Mouse (Mus musculus) intestine, embryonic 14.5 days (tissue): ENCODE results near the gene Ckm. TPM values are rescaled to one million over a fixed set of nuclear protein-coding genes. Genes with fewer than 3 reads are reported as not detected.

Experiments used
- ATAC-seq: fragments of 200-750 bp; cut with Nextera tagmentation; replicated peaks from 2 replicates; pipeline ENCODE4 v1.8.0; 2017; ENCODE audit warnings: low read depth, moderate number of reproducible peaks, moderate TSS enrichment, moderate library complexity; ENCODE audit not compliant: low FRiP score, low TSS enrichment
- DNase-seq: peaks from one replicate; pipeline ENCODE4 v3.0.0-alpha.2; 2018; ENCODE audit warnings: low spot score
- H3K27ac ChIP-seq: fragments of 300-500 bp; sonication (generic); 2 replicates; pipeline ENCODE4 v1.5.1; 2014; ENCODE audit warnings: low read depth, mild to moderate bottlenecking, control low read depth
- H3K27me3 ChIP-seq: fragments of 300-500 bp; sonication (generic); replicated peaks from 2 replicates; pipeline ENCODE4 v1.6.1; 2014; ENCODE audit warnings: low read length, control low read depth; ENCODE audit not compliant: control insufficient read depth, insufficient read depth
- H3K36me3 ChIP-seq: fragments of 300-500 bp; sonication (generic); 2 replicates; pipeline ENCODE4 v1.6.1; 2014; ENCODE audit warnings: low read length, control low read depth; ENCODE audit not compliant: control insufficient read depth, insufficient read depth
- H3K4me1 ChIP-seq: fragments of 300-500 bp; sonication (generic); replicated peaks from 2 replicates; pipeline ENCODE4 v1.6.1; 2014; ENCODE audit warnings: low read length, control low read depth, mixed read lengths; ENCODE audit not compliant: control insufficient read depth, insufficient read depth
- H3K4me2 ChIP-seq: fragments of 300-500 bp; sonication (generic); 2 replicates; pipeline ENCODE4 v1.6.1; 2014; ENCODE audit warnings: low read length
- H3K4me3 ChIP-seq: fragments of 300-500 bp; sonication (generic); 2 replicates; pipeline ENCODE4 v1.5.1; 2014; ENCODE audit warnings: low read depth, low read length, control low read depth, mixed read lengths
- H3K9ac ChIP-seq: fragments of 300-500 bp; sonication (generic); 2 replicates; pipeline ENCODE4 v1.6.1; 2014; ENCODE audit warnings: mild to moderate bottlenecking, low read length
- H3K9me3 ChIP-seq: fragments of 300-500 bp; sonication (generic); 2 replicates; pipeline ENCODE4 v1.6.1; 2016; ENCODE audit warnings: low read length, control low read depth; ENCODE audit not compliant: control insufficient read depth
- WGBS: fragments of 180-500 bp; shearing (Covaris S2); extraction: QIAGEN DNeasy Blood & Tissue Kit; methylation state at CpG from one replicate; pipeline ENCODE4 v1.1.7; 2014; 5-methylcytosine and 5-hydroxymethylcytosine counted together
- polyA plus RNA-seq: library from polyadenylated mRNA; unstranded; fragments of >200 nt; fragmentation: Nextera tagmentation; extraction: Ambion mirVana; gene quantifications from 2 replicates; pipeline ENCODE4 v1.2.1, GENCODE M21; 2014

Gene Ckm
- polyA plus RNA-seq, 1 experiment from 2014 or later, result 1.1 TPM

DNA sequence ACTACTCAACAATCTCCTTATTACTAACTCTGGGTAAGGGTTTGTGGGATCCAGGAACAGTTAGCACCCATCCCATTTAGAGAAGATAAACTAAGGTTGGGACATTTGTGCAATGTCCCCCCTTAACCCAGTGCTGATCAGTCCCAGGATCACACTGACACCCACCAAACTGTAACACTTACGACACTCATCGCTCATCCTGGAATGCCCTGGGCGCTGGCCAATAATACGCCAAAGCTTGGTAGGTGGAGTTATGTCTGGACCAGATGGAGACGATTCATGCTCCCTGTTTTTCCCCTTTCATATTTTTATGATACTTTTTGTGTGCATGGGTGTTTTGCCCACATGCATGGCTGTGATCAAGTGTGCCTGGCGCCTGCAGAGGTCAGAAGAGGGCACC is 25.8 kb downstream of the Ckm start:
- H3K4me1 ChIP-seq, result no peaks in the 10 kb centered on the region
- peaks cover 100% of the 10 kb centered on the region for H3K36me3 ChIP-seq
- no peaks in the 10 kb centered on the region for H3K9me3 ChIP-seq
- H3K27ac ChIP-seq, result no peak overlapping the region
- ATAC-seq (no peak), DNase-seq (no peak)
- WGBS, result 87% methylated on average over 6 of the region's 6 CpGs
- H3K9ac ChIP-seq, result no peak overlapping the region
- H3K4me2 ChIP-seq, result no peak overlapping the region
- H3K27me3 ChIP-seq, result no peaks in the 10 kb centered on the region
- H3K4me3 ChIP-seq, result no peak overlapping the region

DNA sequence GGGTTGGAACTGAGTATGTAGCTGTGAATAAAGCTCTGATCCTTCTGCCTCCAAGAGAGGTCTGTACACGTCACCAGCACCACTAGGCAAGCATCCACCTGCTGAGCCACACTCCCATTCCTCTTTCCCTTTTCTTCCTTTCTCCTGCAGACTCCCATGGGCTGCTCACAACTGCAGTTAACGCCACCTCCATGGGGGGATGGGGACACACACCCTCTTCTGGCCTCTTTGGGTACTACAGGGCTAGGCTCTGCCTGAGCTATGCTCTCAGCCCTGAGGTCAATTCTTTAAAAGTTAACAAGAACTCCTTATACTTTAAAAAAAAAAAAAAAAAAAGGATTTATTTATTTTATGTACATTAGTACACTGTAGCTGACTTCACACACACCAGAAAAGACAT is 27.9 kb downstream of the Ckm start:
- WGBS, result 97% methylated on average over 2 of the region's 2 CpGs
- Histone ChIP-seq H3K36me3 (peaks cover 98% of the 10 kb centered on the region), H3K4me2 (no peak overlapping the region), H3K9me3 (no peaks in the 10 kb centered on the region), H3K9ac (no peak overlapping the region), H3K4me1 (no peaks in the 10 kb centered on the region), H3K27ac (no peak overlapping the region), H3K27me3 (no peaks in the 10 kb centered on the region), H3K4me3 (no peak overlapping the region)
- ATAC-seq (no peak), DNase-seq (no peak)

DNA sequence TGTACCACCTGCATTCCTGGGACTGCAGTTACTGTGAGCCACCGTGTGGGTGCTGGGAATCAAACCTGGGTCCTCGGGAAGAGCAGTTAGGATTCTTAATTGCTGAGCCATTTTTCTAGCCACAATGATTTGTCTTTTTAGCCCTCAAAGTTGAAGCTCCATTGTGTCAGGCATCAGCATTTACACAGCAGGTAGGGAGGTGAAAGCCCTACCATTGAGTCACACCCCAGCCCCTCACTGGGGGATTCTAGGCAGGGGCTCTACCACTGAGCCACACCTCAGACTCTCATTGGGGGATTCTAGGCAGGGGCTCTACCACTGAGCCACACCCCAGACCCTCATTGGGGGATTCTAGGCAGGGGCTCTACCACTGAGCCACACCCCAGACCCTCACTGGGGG is 31.7 kb downstream of the Ckm start:
- H3K4me2 ChIP-seq, result no peak overlapping the region
- H3K4me1 ChIP-seq, result no peaks in the 10 kb centered on the region
- WGBS, result 98% methylated on average over 2 of the region's 2 CpGs
- no peak overlapping the region for H3K4me3 ChIP-seq
- DNase-seq (no peak), ATAC-seq (no peak)
- no peaks in the 10 kb centered on the region for H3K9me3 ChIP-seq
- peaks cover 83% of the 10 kb centered on the region for H3K36me3 ChIP-seq
- no peak overlapping the region for H3K27ac ChIP-seq
- no peak overlapping the region for H3K9ac ChIP-seq
- H3K27me3 ChIP-seq, result no peaks in the 10 kb centered on the region

DNA sequence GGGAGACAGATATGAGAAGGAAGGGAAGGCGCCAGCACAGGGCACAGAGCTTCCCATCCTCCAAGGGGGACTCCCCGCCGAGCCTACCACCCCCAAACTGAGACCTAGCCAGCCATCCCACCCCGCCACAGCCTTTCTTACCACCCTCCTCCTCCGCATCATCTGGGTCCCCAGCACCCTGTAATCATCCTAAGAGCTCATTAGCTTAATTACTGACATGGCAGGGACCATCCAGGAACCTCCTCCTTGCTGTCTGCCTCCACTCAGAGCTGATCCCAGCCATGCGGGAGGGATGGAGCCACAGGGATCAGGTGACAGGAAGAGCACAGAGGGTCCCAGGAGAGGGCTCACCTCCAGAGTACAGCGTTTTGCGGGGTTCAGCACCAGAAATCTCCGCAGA is 32.5 kb downstream of the Ckm start:
- ATAC-seq (no peak), DNase-seq (no peak)
- Histone ChIP-seq H3K36me3 (peaks cover 83% of the 10 kb centered on the region), H3K9me3 (no peaks in the 10 kb centered on the region), H3K4me3 (no peak overlapping the region), H3K9ac (no peak overlapping the region), H3K27ac (no peak overlapping the region), H3K4me2 (no peak overlapping the region), H3K27me3 (no peaks in the 10 kb centered on the region), H3K4me1 (no peaks in the 10 kb centered on the region)
- WGBS, result 91% methylated on average over 9 of the region's 9 CpGs

DNA sequence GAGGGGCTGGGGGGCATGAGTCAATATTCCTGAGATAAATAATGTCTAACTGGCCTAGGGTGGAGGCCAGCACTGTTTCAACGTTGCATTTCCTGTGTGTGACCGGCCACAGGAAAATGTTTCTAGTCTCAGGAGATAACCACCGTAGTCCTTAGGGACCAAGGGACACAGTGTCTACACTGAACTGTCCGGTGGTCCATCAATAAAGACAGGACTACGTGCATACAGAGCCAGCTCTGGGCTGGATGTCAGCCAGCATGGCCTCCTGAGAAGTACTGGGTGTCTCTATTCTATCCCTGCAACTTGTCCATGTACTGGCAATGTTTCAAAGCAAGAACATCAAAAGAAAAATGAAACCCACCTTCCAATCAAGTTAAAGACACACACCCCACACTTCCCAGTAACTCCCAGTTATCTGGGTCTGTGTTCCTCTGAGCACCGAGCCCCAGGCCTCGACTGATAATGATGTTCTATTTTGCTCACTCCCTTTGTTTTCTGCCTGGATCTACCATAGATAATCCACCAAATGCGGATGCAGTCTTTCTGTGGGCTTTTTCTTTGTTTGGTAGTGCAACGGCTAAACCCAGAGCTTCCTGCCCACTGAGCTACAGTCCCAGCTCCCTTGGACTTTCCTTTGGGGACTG is 37.0 kb downstream of the Ckm start:
- WGBS, result 88% methylated on average over 9 of the region's 9 CpGs
- DNase-seq, result no peak
- Histone ChIP-seq H3K4me2 (no peak overlapping the region), H3K9ac (no peak overlapping the region), H3K9me3 (no peaks in the 10 kb centered on the region), H3K27ac (no peak overlapping the region), H3K27me3 (no peaks in the 10 kb centered on the region), H3K4me1 (no peaks in the 10 kb centered on the region), H3K4me3 (no peak overlapping the region), H3K36me3 (peaks cover 66% of the 10 kb centered on the region)
- ATAC-seq, result no peak

DNA sequence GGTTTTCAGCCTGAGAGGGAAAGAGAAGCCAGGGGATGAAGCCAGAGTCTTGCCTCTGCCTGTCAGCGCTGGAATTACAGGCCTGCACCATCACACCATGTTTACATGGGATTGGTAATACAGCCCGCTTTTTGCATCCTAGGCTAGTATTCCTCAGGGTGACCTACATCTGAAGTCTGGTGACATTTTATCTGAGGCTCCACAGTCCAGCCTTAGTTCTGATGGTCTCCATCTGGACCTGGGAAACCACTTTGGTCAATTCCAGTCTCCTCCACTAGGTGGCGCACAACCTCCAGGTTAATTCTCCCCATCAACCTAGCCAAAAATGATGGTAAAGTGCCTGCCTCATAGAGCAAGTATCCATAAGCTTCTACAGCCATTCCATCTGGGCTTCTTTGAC is 38.8 kb downstream of the Ckm start:
- DNase-seq, result peak; percentile 97
- Histone ChIP-seq H3K9ac (no peak overlapping the region), H3K27ac (no peak overlapping the region), H3K4me3 (no peak overlapping the region), H3K27me3 (no peaks in the 10 kb centered on the region), H3K9me3 (no peaks in the 10 kb centered on the region), H3K4me1 (no peaks in the 10 kb centered on the region), H3K4me2 (no peak overlapping the region), H3K36me3 (peaks cover 71% of the 10 kb centered on the region)
- ATAC-seq, result no peak; the same call in 1 of the 2 replicates
- WGBS, result 44% methylated on average over 3 of the region's 3 CpGs

DNA sequence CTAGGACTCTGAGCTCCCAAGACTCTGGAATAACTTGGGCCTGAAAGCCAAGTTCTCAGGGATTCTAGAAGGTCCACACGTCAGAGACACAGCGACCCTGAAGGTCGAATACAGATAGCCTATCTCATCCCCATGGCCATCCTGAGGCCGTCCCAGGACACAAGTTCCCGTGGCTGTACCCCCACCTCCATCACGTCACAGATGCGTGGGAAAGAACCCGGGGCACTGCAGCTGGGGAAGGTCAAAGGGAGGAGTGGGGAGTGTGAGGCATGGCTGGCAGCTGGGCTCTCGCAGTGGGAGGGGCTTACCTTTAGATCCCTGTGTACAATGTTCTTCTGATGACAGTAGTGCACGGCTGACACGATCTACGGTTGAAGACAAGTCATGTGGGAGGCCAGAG is 40.2 kb downstream of the Ckm start:
- WGBS, result 81% methylated on average over 12 of the region's 12 CpGs
- peaks cover 81% of the 10 kb centered on the region for H3K36me3 ChIP-seq
- ATAC-seq, result no peak

DNA sequence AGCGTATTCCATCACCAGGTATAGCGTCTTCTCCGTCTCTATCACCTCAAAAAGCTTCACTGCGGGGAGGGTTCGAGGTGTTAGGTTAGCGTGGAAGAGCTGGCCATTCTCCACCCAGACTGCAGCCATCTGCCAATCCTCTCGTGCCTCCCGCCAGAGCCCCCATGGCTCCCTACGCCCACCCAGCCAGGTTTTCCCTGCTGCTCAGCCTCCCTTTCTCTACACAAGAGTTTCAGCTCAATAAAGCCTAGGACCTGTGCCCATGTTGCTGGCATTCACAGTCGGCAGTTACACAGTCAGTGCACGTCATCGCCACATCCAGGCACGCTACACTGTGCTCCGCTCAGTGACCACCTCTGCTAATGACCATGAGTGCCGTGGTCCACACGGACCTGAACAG is 43.1 kb downstream of the Ckm start:
- no peak overlapping the region for H3K9ac ChIP-seq
- H3K4me2 ChIP-seq, result no peak overlapping the region
- peaks cover 68% of the 10 kb centered on the region for H3K36me3 ChIP-seq
- H3K9me3 ChIP-seq, result no peaks in the 10 kb centered on the region
- WGBS, result 93% methylated on average over 16 of the region's 16 CpGs
- H3K4me3 ChIP-seq, result no peak overlapping the region
- ATAC-seq (no peak), DNase-seq (no peak)
- H3K27ac ChIP-seq, result no peak overlapping the region
- no peaks in the 10 kb centered on the region for H3K4me1 ChIP-seq
- no peaks in the 10 kb centered on the region for H3K27me3 ChIP-seq

More for the DNA sequence above, 40.2 kb downstream of the Ckm start:
- Histone ChIP-seq H3K9ac (no peak overlapping the region), H3K27ac (no peak overlapping the region), H3K9me3 (no peaks in the 10 kb centered on the region), H3K4me3 (no peak overlapping the region), H3K27me3 (no peaks in the 10 kb centered on the region), H3K4me2 (no peak overlapping the region), H3K4me1 (no peaks in the 10 kb centered on the region)
- no peak for DNase-seq

DNA sequence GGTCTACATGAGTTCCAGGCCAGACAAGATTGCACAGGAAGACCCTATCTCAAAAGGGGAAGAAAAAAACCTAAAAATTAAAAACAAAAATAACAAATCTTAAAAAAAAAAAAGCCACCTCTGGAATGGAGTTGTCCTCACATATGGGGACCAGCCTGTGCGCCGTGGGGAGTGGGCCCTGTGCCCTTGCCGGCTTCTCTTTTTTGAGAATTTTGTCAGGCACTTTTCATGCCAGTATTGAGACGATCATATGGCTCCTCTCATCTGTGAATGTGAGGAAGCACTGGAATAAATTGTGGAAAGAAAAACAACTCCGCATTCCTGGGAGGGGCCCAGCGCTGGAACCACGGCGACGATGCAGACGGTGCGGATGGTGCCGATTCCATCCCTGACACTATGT is 44.6 kb downstream of the Ckm start:
- ATAC-seq, result no peak
- no peaks in the 10 kb centered on the region for H3K4me1 ChIP-seq
- no peak for DNase-seq
- 90% methylated on average over 12 of the region's 12 CpGs for WGBS
- no peak overlapping the region for H3K4me3 ChIP-seq
- H3K27ac ChIP-seq, result no peak overlapping the region
- H3K9ac ChIP-seq, result no peak overlapping the region
- no peaks in the 10 kb centered on the region for H3K27me3 ChIP-seq
- H3K9me3 ChIP-seq, result no peaks in the 10 kb centered on the region
- peaks cover 60% of the 10 kb centered on the region for H3K36me3 ChIP-seq
- no peak overlapping the region for H3K4me2 ChIP-seq
